Mouse (Mus musculus): ENCODE measurements at regions not wholly inside any gene's neighbourhood (a gene's known extent, or its start where the extent isn't known, plus 50 kb on each side); places are given as distances from the start of the nearest gene placed in this dataset. TPM values are rescaled to one million over a fixed set of nuclear protein-coding genes. Genes with fewer than 3 reads are reported as not detected.

GRCm38 (mm10) chr12:109397175-109398058 lies 55.2 kb upstream of the Dlk1 start:
- Histone ChIP-seq H3K4me1 (replicated peaks) (peaks cover 73% of the 10 kb centered on the region), H3K4me2 (no peak overlapping the region), H3K9me3 (no peaks in the 10 kb centered on the region), H3K36me3 (no peaks in the 10 kb centered on the region), H3K9ac (peak overlapping the region; percentile 31; the same call in 1 of the 2 replicates), H3K27ac (replicated peaks) (no peak overlapping the region), H3K27me3 (peaks cover 6% of the 10 kb centered on the region; the same call in 1 of the 2 replicates), H3K4me3 (no peak overlapping the region)
- no peak for ATAC-seq (ENCODE audit: low read depth)
- 51% methylated on average over 12 of the region's 12 CpGs for WGBS

- no peak overlapping the region for H3K9ac ChIP-seq
- H3K4me2 ChIP-seq, result no peak overlapping the region
- no peaks in the 10 kb centered on the region for H3K9me3 ChIP-seq
- H3K36me3 ChIP-seq, result no peaks in the 10 kb centered on the region
- WGBS, result 88% methylated on average over 7 of the region's 7 CpGs
- peaks cover 77% of the 10 kb centered on the region for H3K4me1 ChIP-seq (replicated peaks)
- no peaks in the 10 kb centered on the region for H3K27me3 ChIP-seq
- no peak overlapping the region for H3K27ac ChIP-seq (replicated peaks)
- H3K4me3 ChIP-seq, result no peak overlapping the region
- no peak for ATAC-seq (ENCODE audit: low read depth)
Measured at GRCm38 (mm10) chr12:109398473-109398872, 54.1 kb upstream of the Dlk1 start.

- H3K9ac ChIP-seq, result no peak overlapping the region
- no peaks in the 10 kb centered on the region for H3K36me3 ChIP-seq
- 30% methylated on average over 6 of the region's 6 CpGs for WGBS
- H3K27ac ChIP-seq (replicated peaks), result no peak overlapping the region; the same call in 1 of the 2 replicates
- ATAC-seq (ENCODE audit: low read depth), result no peak
- no peaks in the 10 kb centered on the region for H3K27me3 ChIP-seq
- peaks cover 77% of the 10 kb centered on the region for H3K4me1 ChIP-seq (replicated peaks)
- no peaks in the 10 kb centered on the region for H3K9me3 ChIP-seq
- no peak overlapping the region for H3K4me3 ChIP-seq
- H3K4me2 ChIP-seq, result no peak overlapping the region
Measured at GRCm38 (mm10) chr12:109398951-109399350, 53.7 kb upstream of the Dlk1 start.

GRCm38 (mm10) chr12:109399591-109399990 lies 53.0 kb upstream of the Dlk1 start:
- no peak overlapping the region for H3K9ac ChIP-seq
- H3K4me1 ChIP-seq (replicated peaks), result peaks cover 71% of the 10 kb centered on the region
- H3K4me2 ChIP-seq, result peak overlapping the region; percentile 41

GRCm38 (mm10) chr12:109400041-109400440 lies 52.6 kb upstream of the Dlk1 start:
- no peaks in the 10 kb centered on the region for H3K9me3 ChIP-seq
- no peaks in the 10 kb centered on the region for H3K36me3 ChIP-seq
- no peak overlapping the region for H3K27ac ChIP-seq (replicated peaks)
- H3K4me3 ChIP-seq, result no peak overlapping the region
- H3K27me3 ChIP-seq, result no peaks in the 10 kb centered on the region
- H3K4me2 ChIP-seq, result no peak overlapping the region
- H3K9ac ChIP-seq, result no peak overlapping the region
- H3K4me1 ChIP-seq (replicated peaks), result peaks cover 67% of the 10 kb centered on the region
- 85% methylated on average over 7 of the region's 7 CpGs for WGBS
- ATAC-seq (ENCODE audit: low read depth), result no peak

More at GRCm38 (mm10) chr12:109399591-109399990, 53.0 kb upstream of the Dlk1 start:
- Histone ChIP-seq H3K9me3 (no peaks in the 10 kb centered on the region), H3K27me3 (no peaks in the 10 kb centered on the region), H3K27ac (replicated peaks) (0 out of 2 replicates have a peak overlapping the region, but pooled peaks have one; percentile 18), H3K4me3 (no peak overlapping the region), H3K36me3 (no peaks in the 10 kb centered on the region)
- no peak for ATAC-seq (ENCODE audit: low read depth)
- WGBS, result 19% methylated on average over 22 of the region's 22 CpGs

GRCm38 (mm10) chr12:109400936-109401586 lies 51.6 kb upstream of the Dlk1 start:
- Histone ChIP-seq H3K9ac (no peak overlapping the region), H3K9me3 (no peaks in the 10 kb centered on the region), H3K27me3 (no peaks in the 10 kb centered on the region), H3K4me3 (no peak overlapping the region), H3K36me3 (no peaks in the 10 kb centered on the region), H3K4me1 (replicated peaks) (peaks cover 72% of the 10 kb centered on the region), H3K27ac (replicated peaks) (peak overlapping the region; percentile 67; the same call in 1 of the 2 replicates), H3K4me2 (no peak overlapping the region)
- WGBS, result 57% methylated on average over 15 of the region's 15 CpGs
- ATAC-seq (ENCODE audit: low read depth), result no peak

- Histone ChIP-seq H3K36me3 (no peaks in the 10 kb centered on the region), H3K27ac (replicated peaks) (peak overlapping the region; percentile 67), H3K9ac (no peak overlapping the region), H3K4me3 (no peak overlapping the region), H3K4me2 (no peak overlapping the region), H3K9me3 (no peaks in the 10 kb centered on the region), H3K4me1 (replicated peaks) (peaks cover 72% of the 10 kb centered on the region), H3K27me3 (no peaks in the 10 kb centered on the region)
- ATAC-seq (ENCODE audit: low read depth), result no peak
- 69% methylated on average over 6 of the region's 6 CpGs for WGBS
Measured at GRCm38 (mm10) chr12:109401696-109402095, 50.9 kb upstream of the Dlk1 start.

GRCm38 (mm10) chr12:109402226-109402625 lies 50.4 kb upstream of the Dlk1 start:
- H3K27ac ChIP-seq (replicated peaks), result peak overlapping the region; percentile 67
- no peaks in the 10 kb centered on the region for H3K27me3 ChIP-seq
- H3K4me1 ChIP-seq (replicated peaks), result peaks cover 71% of the 10 kb centered on the region
- no peaks in the 10 kb centered on the region for H3K9me3 ChIP-seq
- ATAC-seq (ENCODE audit: low read depth), result peak; percentile 29; the same call in 1 of the 2 replicates
- H3K4me3 ChIP-seq, result no peak overlapping the region
- 23% methylated on average over 9 of the region's 9 CpGs for WGBS
- H3K4me2 ChIP-seq, result no peak overlapping the region
- no peak overlapping the region for H3K9ac ChIP-seq
- H3K36me3 ChIP-seq, result no peaks in the 10 kb centered on the region

Small RNAs in the stretch of these regions (microRNA-seq; reads per million reads assigned to microRNA genes)
- gene Gm22234, result not detected
- not detected for gene Gm25297
